Mouse (Mus musculus) thymus, adult 18-20 months (tissue): ENCODE measurements around the gene Gm17387.

Source experiments
- DNase-seq, 2 experiments: peaks; one replicate each; pipeline ENCODE4 v3.0.0; 2022; ENCODE audit warnings: mixed read lengths in 2 of 2

The Gm17387 gene

DNA sequence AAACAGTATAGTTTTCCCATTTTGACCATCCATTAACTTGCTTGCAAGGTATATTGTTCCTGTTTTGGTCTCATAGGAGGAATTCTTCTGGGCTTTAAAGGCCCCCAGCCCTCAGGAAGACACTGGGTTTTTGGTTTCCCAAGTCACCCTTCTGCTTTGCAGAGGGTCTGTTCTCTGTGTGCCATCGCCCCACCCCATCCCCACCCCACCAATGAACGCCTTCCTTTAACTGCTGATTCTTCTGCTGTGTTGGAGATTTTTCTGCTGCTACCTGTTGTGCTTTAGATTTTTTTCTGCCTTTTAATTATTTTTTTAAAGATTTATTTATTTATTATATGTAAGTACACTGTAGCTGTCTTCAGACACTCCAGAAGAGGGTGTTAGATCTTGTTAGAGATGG, at the start of gene Gm17387:
TSS of gene Gm17387 (plus strand) at position 301 of the 400 bp plus-strand sequence.
- no peak for DNase-seq

DNA sequence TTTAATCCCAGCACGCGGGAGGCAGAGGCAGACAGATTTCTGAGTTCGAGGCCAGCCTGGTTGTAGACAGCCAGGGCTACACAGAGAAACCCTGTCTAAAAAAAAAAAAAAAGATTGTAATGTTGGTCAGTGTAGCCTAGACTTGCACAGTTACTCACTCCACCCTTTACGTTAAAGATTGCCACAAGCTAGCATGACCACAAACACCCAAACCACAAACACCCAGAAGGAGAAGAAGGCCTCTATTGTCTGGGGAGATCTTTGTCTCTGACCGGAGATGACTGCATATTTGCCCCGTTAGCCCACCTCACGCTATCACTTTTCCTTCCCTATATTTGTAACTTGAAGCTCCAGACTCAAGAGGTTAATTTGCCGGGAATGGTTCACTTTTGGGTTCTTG, 47.2 kb upstream of the Gm17387 start:
- no peak for DNase-seq

DNA sequence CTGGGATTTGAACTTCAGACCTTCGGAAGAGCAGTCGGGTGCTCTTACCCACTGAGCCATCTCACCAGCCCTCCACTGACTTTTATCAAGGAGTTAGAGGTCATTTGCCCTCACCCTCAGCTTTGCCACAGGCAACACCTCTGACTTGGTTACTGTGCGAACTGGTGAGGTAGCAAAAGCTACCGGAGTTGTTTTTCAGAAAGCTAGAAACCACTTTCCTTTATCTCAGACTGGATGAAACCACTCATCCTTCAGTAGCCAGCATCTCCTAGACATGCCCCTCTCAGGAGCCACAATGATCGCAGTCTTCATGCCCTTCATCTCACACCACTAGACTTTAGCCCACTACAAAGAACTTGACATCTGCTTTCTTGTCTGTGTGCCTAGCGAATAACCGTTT, 46.0 kb upstream of the Gm17387 start:
- no peak for DNase-seq

DNA sequence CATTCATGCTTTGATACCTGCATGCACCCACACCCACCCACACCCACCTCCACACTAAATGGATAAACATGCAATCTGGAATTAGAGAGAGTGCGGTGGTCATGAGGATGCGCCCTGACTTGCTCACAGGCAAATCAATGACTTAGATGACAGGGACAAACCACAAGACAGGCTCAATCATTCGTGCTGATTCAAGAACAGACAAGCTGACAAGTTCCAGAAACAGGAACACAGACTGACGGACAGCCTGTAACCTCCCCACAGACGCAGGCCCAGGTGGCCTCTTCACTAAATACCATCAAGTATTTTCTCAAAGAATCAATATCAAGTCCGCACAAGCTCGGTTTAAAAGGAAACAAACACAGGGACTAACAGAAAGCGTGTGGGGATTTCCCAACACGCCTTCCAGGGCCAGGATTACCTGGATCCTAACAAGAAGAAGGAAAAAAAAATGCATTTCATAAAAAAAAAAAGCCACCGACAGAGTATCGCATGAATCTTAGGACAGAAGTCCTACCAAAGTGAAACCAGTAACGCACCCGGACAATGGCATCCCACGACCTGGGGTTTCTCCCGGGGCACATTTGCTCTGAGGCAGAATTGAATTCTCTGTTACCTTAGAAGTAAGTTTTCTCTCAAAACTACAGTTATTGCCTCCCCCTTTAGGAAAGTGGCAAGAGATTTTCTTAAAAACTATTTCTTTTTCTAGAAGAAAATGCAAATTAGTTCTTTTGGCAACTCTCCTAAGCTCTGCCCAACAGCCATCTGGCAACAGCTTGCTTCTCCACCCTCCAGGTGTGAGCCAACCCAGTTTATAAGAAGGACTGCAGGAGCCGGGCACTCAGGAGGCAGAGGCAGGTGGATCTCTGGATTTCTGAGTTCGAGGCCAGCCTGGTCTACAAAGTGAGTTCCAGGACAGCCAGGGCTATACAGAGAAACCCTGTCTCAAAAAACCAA, 41.5 kb upstream of the Gm17387 start:
- no peak for DNase-seq

DNA sequence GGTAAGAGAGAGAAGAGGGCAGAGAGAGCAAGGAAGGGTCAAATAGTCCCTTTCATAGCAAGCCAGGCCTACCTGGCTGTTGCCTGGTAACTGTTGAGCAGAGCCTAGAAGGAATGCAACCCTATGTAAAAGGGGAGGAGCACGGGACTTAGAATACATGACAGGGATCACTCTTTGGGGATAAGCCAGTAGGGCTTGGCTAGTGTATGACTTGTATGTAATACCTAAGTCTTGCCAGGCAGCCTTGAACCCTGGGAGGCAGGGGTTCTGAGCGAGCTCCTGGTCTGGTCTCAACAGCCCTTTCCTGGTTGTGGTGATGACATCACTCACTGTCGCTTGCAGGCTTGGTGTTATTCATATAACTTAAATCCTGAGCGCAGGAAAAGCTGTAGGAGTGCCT, 39.9 kb upstream of the Gm17387 start:
- no peak for DNase-seq

DNA sequence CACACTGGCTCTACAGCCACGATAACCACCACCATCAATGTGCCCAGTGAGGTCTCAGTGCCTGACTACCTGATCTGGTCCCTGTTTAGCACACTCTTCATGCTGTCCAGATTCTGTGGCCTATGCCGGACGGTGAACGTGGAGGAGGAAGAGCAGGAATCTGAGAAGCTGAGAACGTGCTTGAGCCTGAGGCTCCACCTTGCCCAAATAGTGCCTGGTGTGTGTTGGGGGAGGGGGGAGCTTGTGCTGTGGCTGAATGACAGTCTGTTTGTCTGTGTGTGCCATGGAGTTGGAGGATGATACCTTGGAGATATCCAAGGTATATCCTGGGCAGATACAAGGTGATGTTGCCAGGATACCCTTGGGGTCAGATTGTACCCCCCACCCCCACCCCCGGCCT, 38.7 kb upstream of the Gm17387 start:
- DNase-seq = no peak

DNA sequence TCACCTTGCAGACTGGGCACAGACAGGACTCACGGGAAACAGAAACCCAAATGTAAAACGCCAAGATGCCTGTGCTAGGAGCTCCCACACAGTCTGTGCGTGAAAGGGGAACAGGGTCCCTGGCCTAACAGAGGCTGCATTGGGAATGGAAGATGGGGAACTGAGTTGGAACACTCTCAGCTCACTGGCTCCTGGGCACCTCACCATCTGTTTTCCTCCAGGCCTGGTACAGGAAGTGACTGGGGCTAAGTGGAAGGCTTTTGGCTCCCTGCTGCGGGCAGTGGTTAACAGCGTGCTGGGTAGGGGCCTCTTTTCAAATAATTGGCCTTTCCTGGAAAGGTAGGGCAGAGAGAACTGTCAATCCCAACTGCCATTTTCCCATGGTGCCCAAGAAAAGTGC, 38.3 kb upstream of the Gm17387 start:
- DNase-seq = no peak

DNA sequence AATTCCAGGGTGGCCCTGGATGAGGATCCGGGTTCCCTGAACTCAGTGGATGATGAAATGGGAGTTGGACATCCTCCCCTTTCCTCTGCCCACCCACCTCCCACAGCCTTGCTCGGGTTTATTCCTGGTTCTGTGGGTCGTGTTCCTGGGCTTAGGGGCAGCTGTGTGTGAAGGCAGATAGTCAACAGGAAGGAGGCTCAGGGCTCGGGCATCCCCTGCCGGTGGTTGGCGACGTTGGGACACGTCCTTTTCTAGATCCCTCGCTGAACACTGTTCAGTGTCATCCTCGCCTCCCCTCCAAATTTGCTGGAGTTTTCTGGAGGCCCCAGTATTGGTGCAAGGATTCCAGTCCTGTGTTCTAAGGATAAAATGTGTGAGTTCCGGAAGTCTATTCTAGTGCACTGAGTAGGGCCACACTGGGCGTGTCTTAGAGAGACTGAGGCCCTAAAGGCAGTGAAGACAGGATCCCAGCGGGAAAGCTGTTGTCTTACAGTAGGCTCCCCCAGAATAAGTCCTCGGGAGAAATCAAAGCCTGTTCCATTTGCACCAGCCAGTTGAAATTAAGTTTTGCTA, 37.7 kb upstream of the Gm17387 start:
- no peak for DNase-seq

DNA sequence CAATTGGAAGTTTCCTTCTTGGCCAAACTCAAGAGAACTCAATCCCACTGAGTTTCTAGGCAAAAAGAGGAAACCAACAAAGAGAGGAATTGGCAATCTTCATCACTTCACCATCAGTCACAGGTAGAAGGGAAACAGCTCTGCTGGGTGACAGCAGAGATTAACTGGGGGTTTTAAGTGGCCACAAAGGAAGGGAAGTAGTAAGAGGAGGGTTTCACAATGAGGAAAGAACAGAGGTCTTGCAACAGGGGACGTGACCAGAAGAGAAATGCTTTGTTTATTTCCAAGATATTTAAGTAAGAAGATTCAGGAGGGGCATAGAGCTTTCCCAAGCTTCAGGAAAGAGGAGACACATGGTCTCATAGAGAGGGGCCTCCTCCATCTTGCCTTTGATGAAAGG, 31.1 kb upstream of the Gm17387 start:
- no peak for DNase-seq

DNA sequence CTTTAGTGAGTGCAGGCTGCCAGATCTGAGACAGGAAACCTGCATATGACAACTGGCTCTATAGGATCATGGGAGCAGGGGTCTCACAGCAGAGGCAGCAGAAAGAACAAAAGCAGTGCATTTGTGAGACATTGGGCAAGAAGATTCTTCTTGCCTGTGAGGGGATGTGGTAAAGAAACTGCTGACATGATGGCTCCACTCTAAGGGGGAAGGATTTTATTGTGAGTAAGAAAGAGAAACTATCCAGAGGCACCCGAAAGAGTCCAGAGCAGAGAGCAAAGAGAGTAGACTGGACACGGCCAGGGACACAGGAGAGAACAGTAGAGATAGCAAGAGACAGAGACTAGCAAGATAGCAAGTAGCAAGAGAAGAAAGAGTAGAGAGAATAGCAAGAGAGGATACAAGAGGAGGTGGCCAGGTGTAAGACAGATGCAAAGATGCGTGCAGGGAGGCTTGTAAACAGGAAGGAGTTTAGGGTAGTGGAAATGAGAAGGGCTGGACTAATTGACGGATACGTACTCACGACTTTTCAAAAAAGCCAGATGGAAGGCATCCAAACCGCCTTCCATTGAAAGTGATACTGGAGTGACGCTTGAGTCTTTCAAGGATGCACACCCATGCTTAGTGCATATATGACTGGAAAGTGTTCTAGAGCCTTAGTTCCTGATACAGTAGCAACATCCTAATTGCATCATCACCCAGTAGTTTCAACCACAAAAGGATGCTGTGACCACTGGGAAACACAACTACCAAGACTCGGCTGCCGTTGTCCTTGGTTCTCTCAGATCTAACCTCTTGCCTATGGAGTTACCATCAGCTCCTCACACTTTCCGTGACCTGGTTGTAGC, 29.9 kb upstream of the Gm17387 start:
- DNase-seq = no peak

DNA sequence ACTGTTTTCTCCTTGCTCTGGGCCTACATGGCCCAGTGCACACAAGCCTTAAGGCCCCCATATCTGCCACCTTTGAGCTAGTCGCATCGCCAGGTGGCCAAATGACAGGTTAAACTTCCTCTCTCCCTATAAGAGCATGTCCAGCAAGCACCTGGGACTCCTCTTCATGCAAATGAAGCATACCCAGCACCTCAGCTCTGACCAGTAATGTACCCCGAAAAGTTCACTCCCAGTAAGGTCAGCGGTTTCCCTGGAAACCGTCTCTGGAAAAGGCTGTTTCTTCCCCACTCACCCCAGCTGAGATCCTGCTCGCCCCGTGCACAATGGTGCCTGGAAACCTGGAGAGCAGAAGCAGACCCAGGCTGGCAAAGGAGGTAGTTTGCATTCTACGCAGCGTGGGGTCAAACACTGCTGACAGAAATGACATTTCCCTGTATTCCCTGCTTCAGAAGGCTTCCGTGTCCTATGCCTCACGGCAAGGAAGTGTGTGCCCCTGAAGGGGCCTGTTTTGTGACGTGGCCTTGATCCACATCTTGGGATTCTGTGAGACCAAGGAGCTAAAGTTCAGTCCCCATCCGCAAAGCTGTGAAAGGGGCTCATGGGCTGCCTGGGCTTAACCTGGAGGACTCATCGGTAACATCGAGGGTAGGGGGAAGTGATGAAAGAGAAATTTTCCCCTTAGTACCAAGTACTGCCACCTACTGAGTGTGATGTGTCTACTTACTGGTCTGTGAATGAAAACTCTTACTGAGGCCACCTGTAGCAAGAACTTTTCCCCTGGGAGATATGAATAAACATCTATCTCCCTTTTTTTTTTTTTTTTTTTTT, 27.8 kb upstream of the Gm17387 start:
- no peak for DNase-seq

DNA sequence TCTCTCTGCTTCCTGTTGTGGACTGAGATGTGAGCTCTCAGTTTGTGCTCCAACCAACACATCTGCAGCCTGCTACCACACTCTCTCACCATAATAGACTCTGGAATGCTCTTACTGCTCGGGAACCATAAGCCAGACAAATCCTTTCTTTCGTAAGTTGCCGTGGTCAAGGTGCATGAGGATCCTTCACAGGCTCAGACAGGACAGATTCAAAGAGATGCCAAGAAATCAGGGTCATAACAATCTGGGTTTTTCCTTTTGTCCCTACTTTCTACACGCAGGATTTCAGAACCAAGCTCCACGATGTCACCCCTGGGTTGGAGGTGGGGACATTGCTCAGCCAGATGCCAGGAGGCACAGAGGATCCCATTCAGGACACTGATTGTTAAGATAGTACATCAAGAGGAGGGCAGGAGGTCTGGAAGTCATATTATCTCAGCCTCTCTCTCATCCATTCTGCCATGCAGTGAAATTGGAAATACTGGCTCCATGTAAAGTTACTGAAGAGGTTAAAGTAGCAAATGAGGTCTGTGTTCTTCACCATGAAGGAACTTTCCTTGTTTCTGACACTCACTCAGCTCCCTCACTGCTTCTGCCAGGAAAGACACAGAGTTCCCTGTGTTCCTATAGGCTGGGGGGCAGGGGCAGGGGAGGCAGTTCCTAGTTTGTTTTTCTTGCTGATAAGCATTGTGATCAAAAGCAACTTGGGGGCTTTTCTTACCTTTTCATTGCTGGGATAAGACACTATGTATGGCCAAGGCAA, 25.5 kb upstream of the Gm17387 start:
- no peak for DNase-seq

DNA sequence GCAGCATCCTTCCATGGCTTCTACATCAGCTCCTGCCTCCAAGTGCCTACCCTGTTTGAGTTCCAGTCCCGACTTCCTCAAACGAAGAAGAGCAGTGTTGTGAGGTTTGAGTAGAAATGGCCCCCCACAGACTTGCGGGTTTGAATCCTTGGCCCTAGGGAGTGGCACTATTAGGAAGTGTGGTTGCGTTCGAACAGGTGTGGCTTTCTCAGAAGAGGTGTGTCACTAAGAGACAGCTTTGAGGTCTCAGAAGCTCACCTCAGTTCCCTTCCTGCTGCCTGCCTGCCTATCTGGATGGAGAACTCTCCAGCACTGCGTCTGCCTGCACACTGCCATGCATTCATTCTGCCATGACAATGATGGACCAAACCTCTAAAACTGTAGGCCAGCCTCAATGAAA, 22.5 kb upstream of the Gm17387 start:
- DNase-seq = no peak

DNA sequence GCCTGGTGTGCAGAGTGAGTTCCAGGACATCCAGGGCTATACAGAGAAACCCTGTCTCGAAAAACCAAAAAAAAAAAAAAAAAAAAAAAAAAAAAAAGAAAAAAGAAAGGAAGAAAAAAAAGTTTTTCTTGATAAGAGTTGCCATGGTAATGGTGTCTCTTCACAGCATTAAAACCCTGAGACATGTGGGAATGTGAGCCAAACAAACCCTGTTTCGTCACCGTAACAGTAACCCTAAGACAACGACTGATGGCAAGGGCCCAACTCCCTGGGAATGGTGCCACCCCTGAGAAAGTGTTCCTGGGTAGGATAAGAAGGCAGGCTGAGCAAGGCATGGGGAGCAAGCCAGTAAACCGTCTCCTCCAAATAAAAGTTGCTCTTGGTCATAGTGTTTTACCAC, 22.0 kb upstream of the Gm17387 start:
- DNase-seq = no peak

DNA sequence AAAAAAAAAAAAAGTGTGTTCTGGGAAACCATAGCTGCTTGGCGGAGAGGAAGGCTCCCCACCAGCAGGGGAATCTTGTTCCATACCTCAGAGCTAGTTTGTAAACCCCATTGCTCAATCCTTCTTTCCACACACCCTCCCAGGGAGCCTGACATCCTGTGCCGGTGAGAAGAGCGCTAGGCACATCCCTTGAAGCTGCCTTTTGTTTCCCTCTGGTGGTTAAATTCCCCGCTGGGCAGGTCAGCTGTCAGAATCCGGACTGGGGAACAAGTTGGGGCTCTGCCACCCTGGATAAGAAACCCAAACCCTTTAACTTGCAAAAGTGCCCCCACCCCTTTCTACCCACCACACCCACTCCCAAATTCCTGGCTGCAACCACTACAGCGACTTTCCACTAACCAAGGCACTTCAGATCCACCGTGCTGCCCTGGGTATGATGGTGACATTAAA, 20.6 kb upstream of the Gm17387 start:
- no peak for DNase-seq

DNA sequence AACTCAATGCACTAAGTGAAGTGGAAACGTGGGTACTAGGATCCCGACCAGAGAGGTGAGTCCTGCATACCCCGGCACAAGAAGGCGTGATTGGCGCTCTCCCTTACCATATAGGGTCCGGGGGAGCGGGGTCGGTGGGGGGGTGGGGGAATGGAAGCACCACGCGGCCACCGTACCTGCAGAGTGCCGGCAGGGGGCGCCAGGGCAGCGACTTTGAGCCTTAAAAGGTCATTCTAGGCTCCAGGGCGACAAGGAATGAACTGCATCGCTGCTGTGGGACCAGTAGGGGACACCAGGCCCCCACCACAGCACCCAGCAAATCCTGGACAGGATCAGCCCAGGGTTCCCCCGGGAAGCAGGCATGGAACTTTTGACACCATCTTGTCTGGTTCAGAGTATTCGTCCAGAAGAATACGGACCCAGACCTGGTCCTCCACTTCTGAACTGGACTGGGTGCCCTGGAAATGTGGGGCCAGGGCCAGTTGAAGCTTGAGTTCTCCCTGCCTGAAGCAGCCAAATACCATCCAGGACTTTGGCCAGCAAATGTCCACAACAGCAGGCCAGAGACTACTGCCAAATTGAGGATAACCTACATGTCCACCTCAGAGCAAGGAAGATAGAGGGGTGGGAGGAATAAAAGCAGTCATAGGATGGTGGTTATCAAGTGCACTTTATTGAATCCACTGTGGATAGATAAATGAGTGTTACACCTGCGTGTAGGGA, 19.8 kb upstream of the Gm17387 start:
- DNase-seq = peak; percentile 43 to 54

DNA sequence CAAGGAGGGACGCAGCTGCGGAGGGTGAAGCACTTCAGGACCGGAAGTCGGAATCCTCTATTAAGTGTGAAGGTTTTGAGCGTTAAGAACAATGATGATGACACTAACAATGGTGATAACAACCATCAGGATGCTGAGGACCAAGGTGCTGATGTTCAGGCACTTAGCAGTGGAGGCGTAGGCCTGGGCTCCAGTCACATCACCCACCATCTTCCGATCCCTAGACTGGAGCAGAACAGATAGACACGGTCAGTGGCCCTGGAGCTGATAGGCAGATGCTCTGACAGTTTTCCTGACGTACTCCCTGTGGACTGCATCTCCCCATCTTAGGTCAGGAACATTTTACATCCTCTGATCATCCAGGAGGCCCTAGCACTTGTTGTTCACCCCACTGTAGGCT, 19.3 kb upstream of the Gm17387 start:
- DNase-seq = no peak

DNA sequence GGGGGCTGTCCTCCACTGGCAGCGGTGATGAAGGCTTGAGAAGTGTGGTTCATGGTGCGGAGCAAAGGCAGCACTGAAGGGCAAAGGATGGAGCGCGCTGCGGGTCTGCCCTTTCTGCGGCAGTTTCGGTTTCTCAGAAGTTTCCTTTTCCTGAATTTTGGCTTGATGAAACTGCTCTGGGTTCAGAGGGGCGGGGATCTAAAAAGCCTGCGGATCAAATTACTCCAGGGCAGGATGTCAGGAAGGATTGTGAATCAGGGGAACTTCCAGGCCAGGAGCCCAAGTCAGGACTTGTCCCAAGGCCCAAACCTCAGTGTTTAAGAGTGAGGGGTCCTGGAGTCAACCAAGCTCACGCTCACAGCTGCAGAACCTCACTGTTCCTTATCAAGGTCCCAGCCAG, 18.3 kb upstream of the Gm17387 start, which contains the start of gene Ifitm3:
TSS of gene Ifitm3 (minus strand) at position 178 of the 400 bp plus-strand sequence.
- no peak for DNase-seq

DNA sequence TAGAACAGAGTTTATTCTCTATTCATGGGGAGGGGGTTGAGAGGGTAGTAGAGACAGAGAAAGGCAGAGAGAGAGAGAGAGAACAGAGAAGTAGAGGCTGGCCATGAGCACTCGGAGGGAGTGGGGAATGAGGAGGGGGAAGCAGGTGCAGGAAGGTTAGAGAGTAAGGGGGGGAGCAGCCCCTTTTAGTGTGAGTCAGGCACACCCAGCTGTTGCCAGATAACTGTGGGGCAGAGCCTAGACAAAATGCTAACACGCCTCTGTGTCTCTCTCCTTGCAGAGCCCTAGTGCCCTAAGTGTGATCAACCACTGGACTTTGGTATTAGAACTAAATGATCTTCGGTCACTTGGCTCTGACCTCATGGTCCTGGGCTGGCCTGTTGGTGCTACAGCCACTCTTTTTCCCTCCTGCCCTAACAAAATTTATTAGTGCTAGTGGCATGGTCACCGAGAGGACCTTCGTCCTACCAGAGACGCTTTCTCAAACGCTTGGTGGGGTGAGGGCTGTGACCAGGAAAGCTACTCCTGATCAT, 17.6 kb upstream of the Gm17387 start:
- DNase-seq = no peak
